Mouse (Mus musculus): Measurements from ENCODE around the gene Gp6. TPM values are rescaled to one million over a fixed set of nuclear protein-coding genes. Genes with fewer than 3 reads are reported as not detected.

The Gp6 gene
- 2.9 TPM for polyA plus RNA-seq (2015; fragmentation: Illumina TruSeq; extraction: RNeasy Lipid Tissue Mini Kit (QIAGEN cat#74804); ENCODE audit: insufficient read depth, low replicate concordance)

DNA sequence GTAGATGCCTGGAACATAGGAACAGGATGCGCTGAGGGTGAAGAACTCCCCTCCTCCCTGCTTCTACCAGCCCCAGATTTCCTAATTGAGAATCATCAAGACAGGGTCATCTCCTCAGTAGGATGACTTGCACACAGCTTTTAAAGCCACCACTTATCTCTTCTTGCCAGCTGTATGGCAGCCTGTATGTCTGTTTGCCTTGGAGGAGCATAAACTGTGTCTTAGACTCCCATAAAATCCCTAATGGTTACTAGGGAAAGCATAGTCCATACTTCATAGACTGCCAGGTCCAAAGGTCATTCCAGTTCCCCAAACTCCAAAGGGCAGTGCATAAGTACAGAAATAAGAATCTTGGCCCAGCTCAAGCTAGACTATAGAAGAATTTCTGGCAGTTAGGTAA lies at the start of gene Gp6:
Gp6 (minus strand) TSS at position 15 of the 400 bp plus-strand sequence.

DNA sequence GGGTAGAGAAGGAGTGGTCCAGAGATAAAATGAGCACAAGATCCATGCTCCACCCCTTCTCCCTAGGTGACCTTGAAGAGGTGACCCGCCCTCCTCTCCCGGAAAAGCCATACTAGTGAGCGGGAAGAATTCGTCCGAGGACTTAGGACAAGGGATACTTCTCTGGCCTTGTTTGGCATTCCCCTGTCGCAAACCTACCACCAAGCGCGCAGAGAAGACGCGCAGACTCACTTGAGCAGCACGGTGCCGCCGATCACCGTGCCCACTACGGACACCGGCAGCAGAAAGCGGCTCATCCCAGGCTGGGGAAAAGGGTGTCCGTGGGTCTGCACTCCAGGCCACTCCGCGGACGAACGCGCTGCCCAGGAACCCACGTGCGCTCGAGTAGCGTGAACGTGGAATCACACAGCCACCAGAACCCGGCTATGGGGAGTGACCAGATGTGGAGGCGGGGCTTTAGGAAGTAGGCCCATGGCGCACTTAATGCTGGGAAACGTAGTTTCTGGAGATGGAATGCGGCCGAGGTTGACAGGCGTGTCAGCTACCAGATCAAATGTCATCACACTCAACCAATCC lies 47.8 kb upstream of the Gp6 start, which contains the start of gene Rdh13:
Rdh13 (minus strand) TSS at position 434 of the 576 bp plus-strand sequence.

DNA sequence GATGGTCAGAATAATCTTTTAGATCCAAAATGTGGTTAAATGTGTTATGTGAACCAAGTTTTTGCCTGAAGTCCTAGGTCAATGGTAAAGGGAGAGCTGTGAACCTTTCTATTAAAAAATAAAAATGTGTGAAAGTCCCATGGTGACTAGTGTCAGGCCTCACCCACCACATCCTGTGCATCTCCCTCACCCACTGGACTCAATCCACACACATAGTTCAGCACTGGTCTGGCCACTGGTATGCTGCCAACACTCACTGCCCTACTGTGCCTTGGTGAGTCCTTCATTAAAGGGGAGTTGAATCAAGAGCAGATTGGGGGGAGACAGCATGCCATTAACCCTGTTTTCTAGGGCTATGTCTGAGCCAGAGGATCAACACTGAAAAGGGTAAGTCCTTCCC lies 60.0 kb downstream of the Gp6 start, which contains the start of gene Ncr1:
Ncr1 (plus strand) TSS at position 216 of the 400 bp plus-strand sequence.

Other genes starting within 250 kb of the Gp6 start
- 3.8 TPM for gene Leng9, start 247.4 kb downstream of the Gp6 start, polyA plus RNA-seq (2015; fragmentation: Illumina TruSeq; extraction: RNeasy Lipid Tissue Mini Kit (QIAGEN cat#74804); ENCODE audit: insufficient read depth, low replicate concordance)
- 1.5 TPM for gene Cdc42ep5, start 232.9 kb downstream of the Gp6 start, polyA plus RNA-seq (2015; fragmentation: Illumina TruSeq; extraction: RNeasy Lipid Tissue Mini Kit (QIAGEN cat#74804); ENCODE audit: insufficient read depth, low replicate concordance)
- 5.0 TPM for gene Lilra5, start 160.0 kb downstream of the Gp6 start, polyA plus RNA-seq (2015; fragmentation: Illumina TruSeq; extraction: RNeasy Lipid Tissue Mini Kit (QIAGEN cat#74804); ENCODE audit: insufficient read depth, low replicate concordance)
- 29.3 TPM for gene Ncr1, start 60.0 kb downstream of the Gp6 start, polyA plus RNA-seq (2015; fragmentation: Illumina TruSeq; extraction: RNeasy Lipid Tissue Mini Kit (QIAGEN cat#74804); ENCODE audit: insufficient read depth, low replicate concordance)
- 8.5 TPM for gene Rdh13, start 47.9 kb upstream of the Gp6 start, polyA plus RNA-seq (2015; fragmentation: Illumina TruSeq; extraction: RNeasy Lipid Tissue Mini Kit (QIAGEN cat#74804); ENCODE audit: insufficient read depth, low replicate concordance)
- 35.4 TPM for gene Eps8l1, start 62.9 kb upstream of the Gp6 start, polyA plus RNA-seq (2015; fragmentation: Illumina TruSeq; extraction: RNeasy Lipid Tissue Mini Kit (QIAGEN cat#74804); ENCODE audit: insufficient read depth, low replicate concordance)
- 152 TPM for gene Ppp1r12c, start 103.9 kb upstream of the Gp6 start, polyA plus RNA-seq (2015; fragmentation: Illumina TruSeq; extraction: RNeasy Lipid Tissue Mini Kit (QIAGEN cat#74804); ENCODE audit: insufficient read depth, low replicate concordance)
- 4.6 TPM for gene Tnnt1, start 118.6 kb upstream of the Gp6 start, polyA plus RNA-seq (2015; fragmentation: Illumina TruSeq; extraction: RNeasy Lipid Tissue Mini Kit (QIAGEN cat#74804); ENCODE audit: insufficient read depth, low replicate concordance)
- 7.0 TPM for gene Tnni3, start 126.5 kb upstream of the Gp6 start, polyA plus RNA-seq (2015; fragmentation: Illumina TruSeq; extraction: RNeasy Lipid Tissue Mini Kit (QIAGEN cat#74804); ENCODE audit: insufficient read depth, low replicate concordance)
- 2.6 TPM for gene Dnaaf3, start 134.7 kb upstream of the Gp6 start, polyA plus RNA-seq (2015; fragmentation: Illumina TruSeq; extraction: RNeasy Lipid Tissue Mini Kit (QIAGEN cat#74804); ENCODE audit: insufficient read depth, low replicate concordance)
- 0.18 TPM for gene Syt5, start 149.8 kb upstream of the Gp6 start, polyA plus RNA-seq (2015; fragmentation: Illumina TruSeq; extraction: RNeasy Lipid Tissue Mini Kit (QIAGEN cat#74804); ENCODE audit: insufficient read depth, low replicate concordance)
- gene Ptprh, start 206.3 kb upstream of the Gp6 start, polyA plus RNA-seq (2015; fragmentation: Illumina TruSeq; extraction: RNeasy Lipid Tissue Mini Kit (QIAGEN cat#74804); ENCODE audit: insufficient read depth, low replicate concordance), result 0.14 TPM
- gene Tmem86b, start 233.7 kb upstream of the Gp6 start, polyA plus RNA-seq (2015; fragmentation: Illumina TruSeq; extraction: RNeasy Lipid Tissue Mini Kit (QIAGEN cat#74804); ENCODE audit: insufficient read depth, low replicate concordance), result 12.5 TPM

Data from spleen, adult 10 weeks (tissue).